Mouse (Mus musculus): ENCODE measurements around the gene Kank1.

GRCm38 (mm10) chr19:25407185-25407886 lies 170.6 kb downstream of the Kank1 start:
- TF ChIP-seq POLR2A (IDR thresholded peaks at IDR 0.05; ENCODE audit: borderline replicate concordance, low read depth, low read length) = no peak
- no peak for TF ChIP-seq CTCF (IDR thresholded peaks at IDR 0.05; ENCODE audit: low read depth, low read length)

Data from bone marrow macrophage, adult 2 months (primary cell).